Mouse (Mus musculus): ENCODE data around the gene P2ry6.

DNA sequence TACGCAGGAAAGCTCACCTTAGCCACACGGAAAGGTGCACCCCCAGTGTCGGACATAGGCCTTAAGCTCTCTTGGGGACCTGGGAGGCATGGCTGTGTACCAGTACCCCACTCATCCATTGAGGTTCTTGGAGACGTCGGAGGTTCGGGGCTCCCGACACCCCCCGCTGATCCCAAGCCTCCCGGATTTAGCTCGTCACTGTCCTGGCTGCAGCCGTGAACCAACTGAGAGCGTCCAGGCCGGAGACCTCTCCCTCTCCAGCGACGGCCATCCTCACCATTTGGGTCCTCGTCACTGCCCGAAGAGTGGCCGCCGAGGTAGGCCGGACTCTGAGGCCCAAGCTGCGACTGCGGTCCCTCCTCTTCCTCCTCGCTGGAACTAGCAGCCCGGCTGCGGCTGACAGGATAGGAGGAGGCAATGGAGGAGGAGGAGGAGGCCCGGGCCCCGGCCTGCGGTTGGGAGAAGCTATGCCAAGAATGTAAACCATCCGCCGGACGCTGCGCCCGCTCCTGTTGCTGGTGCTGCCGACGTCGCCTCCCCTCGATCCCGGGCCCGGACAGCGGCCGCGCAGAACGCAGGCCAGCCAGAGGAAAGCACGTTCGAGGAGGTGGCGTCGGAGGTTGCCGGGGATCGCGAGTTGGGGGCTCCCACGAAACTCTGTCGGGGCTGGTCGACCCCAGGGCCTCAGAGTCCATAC, 43.7 kb downstream of the P2ry6 start:
- no peak for TF ChIP-seq CTCF (IDR thresholded peaks at IDR 0.05; ENCODE audit: low read depth, low read length)
- TF ChIP-seq POLR2A (IDR thresholded peaks at IDR 0.05; ENCODE audit: borderline replicate concordance, low read depth, low read length) = no peak

Measured in bone marrow macrophage, adult 2 months (primary cell).